Mouse (Mus musculus) limb, embryonic 14.5 days (tissue): ENCODE results near the gene Ccnjl. TPM values are rescaled to one million over a fixed set of nuclear protein-coding genes. Genes with fewer than 3 reads are reported as not detected.

Experiments used
- ATAC-seq: fragments of 200-750 bp; cut with Nextera tagmentation; 2 replicates; pipeline ENCODE4 v1.8.0; 2017; ENCODE audit warnings: low read depth, moderate number of reproducible peaks, moderate TSS enrichment; ENCODE audit not compliant: low FRiP score
- DNase-seq: peaks from one replicate; pipeline ENCODE4 v3.0.0-alpha.2; 2015; ENCODE audit warnings: low spot score
- H3K27ac ChIP-seq: fragments of 300-500 bp; sonication (generic); replicated peaks from 2 replicates; pipeline ENCODE4 v1.5.1; 2014; ENCODE audit warnings: low read depth, mild to moderate bottlenecking, low read length, moderate library complexity, mixed read lengths
- H3K27me3 ChIP-seq: fragments of 300-500 bp; sonication (generic); 2 replicates; pipeline ENCODE4 v1.6.1; 2014; ENCODE audit warnings: low read length, mixed read lengths; ENCODE audit not compliant: control insufficient read depth, insufficient read depth
- H3K36me3 ChIP-seq: fragments of 300-500 bp; sonication (generic); 2 replicates; pipeline ENCODE4 v1.6.1; 2014; ENCODE audit warnings: mild to moderate bottlenecking, low read length, moderate library complexity, mixed read lengths; ENCODE audit not compliant: control insufficient read depth, insufficient read depth
- H3K4me1 ChIP-seq: fragments of 300-500 bp; sonication (generic); 2 replicates; pipeline ENCODE4 v1.6.1; 2014; ENCODE audit warnings: antibody characterized with exemption, low read length, mixed read lengths; ENCODE audit not compliant: control insufficient read depth, insufficient read depth
- H3K4me2 ChIP-seq: fragments of 300-500 bp; sonication (generic); replicated peaks from 2 replicates; pipeline ENCODE4 v1.6.1; 2014; ENCODE audit warnings: low read depth, mild to moderate bottlenecking, low read length, moderate library complexity; ENCODE audit not compliant: severe bottlenecking
- H3K4me3 ChIP-seq: fragments of 300-500 bp; sonication (generic); replicated peaks from 2 replicates; pipeline ENCODE4 v1.5.1; 2014; ENCODE audit warnings: low read length
- H3K9ac ChIP-seq: fragments of 300-500 bp; sonication (generic); 2 replicates; pipeline ENCODE4 v1.6.1; 2014; ENCODE audit warnings: mild to moderate bottlenecking, low read depth, low read length, moderate library complexity; ENCODE audit not compliant: severe bottlenecking
- H3K9me3 ChIP-seq: fragments of 300-500 bp; sonication (generic); 2 replicates; pipeline ENCODE4 v1.6.1; 2016; ENCODE audit warnings: low read length; ENCODE audit not compliant: control insufficient read depth
- POLR2A ChIP-seq: fragments of 200-500 bp; IDR thresholded peaks from 2 replicates; pipeline ENCODE4 v1.8.0; 2012; ENCODE audit warnings: inconsistent platforms, mild to moderate bottlenecking, moderate library complexity, borderline replicate concordance; ENCODE audit not compliant: insufficient read depth, insufficient read length; ENCODE audit errors: extremely low read depth
- WGBS: fragments of 180-500 bp; shearing (Covaris S2); extraction: QIAGEN DNeasy Blood & Tissue Kit; methylation state at CpG from one replicate; pipeline ENCODE4 v1.1.7; 2014; 5-methylcytosine and 5-hydroxymethylcytosine counted together
- polyA plus RNA-seq, 2 experiments: library from polyadenylated mRNA; depleted of rRNA in 1 of 2; stranded (reverse) in 1 of 2; unstranded in 1 of 2; fragments of >200 nt; fragmentation: Nextera tagmentation in 1 of 2; extraction: Ambion mirVana in 1 of 2; gene quantifications; 2 replicates each; pipeline versions ENCODE4 v1.2.1 to v1.2.3; 2012 to 2014

Ccnjl gene
- polyA plus RNA-seq, 2 experiments = 5.1 to 7.7 TPM

GRCm38 (mm10) chr11:43539863-43540262 is 11.3 kb downstream of the Ccnjl start:
- ATAC-seq = no peak
- H3K27ac ChIP-seq = no peak overlapping the region

DNA sequence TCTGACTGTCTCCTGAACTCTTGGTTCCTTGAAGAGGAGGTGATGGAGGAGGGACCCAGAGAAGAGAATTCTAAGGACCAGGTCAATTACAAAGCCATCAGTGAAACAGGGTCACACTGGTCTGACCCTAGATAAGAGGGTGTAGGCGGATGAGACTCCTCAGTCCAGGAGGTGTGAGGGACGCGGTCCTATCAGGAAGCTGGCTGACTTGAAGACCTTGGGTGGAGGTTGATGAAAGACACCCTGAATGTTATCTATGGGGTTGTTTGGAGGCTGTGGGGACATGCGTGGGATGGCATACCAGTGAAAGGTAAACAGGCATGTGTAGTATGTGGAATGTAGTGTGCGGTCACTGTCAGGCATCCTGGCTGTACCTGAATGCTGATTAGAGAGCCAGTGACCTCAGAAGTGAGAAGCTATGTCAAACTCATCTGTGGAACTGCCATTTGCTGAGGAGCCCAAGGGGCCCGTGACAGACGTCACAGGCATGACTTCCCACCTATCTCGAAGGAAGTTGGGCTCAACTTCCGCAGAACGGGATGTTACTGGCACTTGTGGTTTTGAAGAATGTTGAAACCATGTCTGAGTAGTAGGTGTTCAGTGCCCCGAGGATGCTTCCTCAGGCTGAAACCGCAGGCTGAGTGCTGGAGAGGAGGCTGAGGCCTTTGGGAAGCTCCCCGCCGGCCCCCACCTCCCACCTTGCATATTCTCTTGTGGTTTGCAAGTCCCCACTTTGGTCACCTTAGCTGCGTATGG is 15.3 kb downstream of the Ccnjl start:
- Histone ChIP-seq H3K4me1 (peaks cover 12% of the 10 kb centered on the region), H3K4me2 (no peak overlapping the region), H3K27ac (no peak overlapping the region), H3K9ac (no peak overlapping the region), H3K4me3 (no peak overlapping the region), H3K9me3 (no peaks in the 10 kb centered on the region), H3K27me3 (no peaks in the 10 kb centered on the region), H3K36me3 (no peaks in the 10 kb centered on the region; the same call in 1 of the 2 replicates)
- WGBS = 88% methylated on average over 15 of the region's 15 CpGs
- DNase-seq (no peak), ATAC-seq (no peak)
- TF ChIP-seq POLR2A = no peak

More at GRCm38 (mm10) chr11:43539863-43540262, 11.3 kb downstream of the Ccnjl start:
- Histone ChIP-seq H3K4me3 (no peak overlapping the region), H3K36me3 (peaks cover 13% of the 10 kb centered on the region), H3K4me1 (peaks cover 3% of the 10 kb centered on the region; the same call in 1 of the 2 replicates), H3K27me3 (no peaks in the 10 kb centered on the region), H3K9ac (no peak overlapping the region), H3K4me2 (no peak overlapping the region), H3K9me3 (no peaks in the 10 kb centered on the region)
- DNase-seq = no peak
- TF ChIP-seq POLR2A = no peak
- 14% methylated on average over 6 of the region's 6 CpGs for WGBS

- peaks cover 11% of the 10 kb centered on the region for H3K4me1 ChIP-seq
- no peaks in the 10 kb centered on the region for H3K36me3 ChIP-seq
- no peaks in the 10 kb centered on the region for H3K9me3 ChIP-seq
- no peak overlapping the region for H3K9ac ChIP-seq
- no peaks in the 10 kb centered on the region for H3K27me3 ChIP-seq
- no peak overlapping the region for H3K4me2 ChIP-seq
- H3K27ac ChIP-seq = no peak overlapping the region
- ATAC-seq (no peak), DNase-seq (no peak)
- 83% methylated on average over 7 of the region's 7 CpGs for WGBS
- no peak for TF ChIP-seq POLR2A
- H3K4me3 ChIP-seq = no peak overlapping the region
These were observed 16.2 kb downstream of the Ccnjl start for GRCm38 (mm10) chr11:43544819-43545218.

- Histone ChIP-seq H3K27me3 (no peaks in the 10 kb centered on the region), H3K4me3 (no peak overlapping the region), H3K9ac (no peak overlapping the region), H3K4me2 (no peak overlapping the region), H3K27ac (no peak overlapping the region), H3K4me1 (peaks cover 9% of the 10 kb centered on the region), H3K9me3 (no peaks in the 10 kb centered on the region), H3K36me3 (no peaks in the 10 kb centered on the region)
- no peak for DNase-seq
- no peak for ATAC-seq
- 57% methylated on average over 16 of the region's 16 CpGs for WGBS
- TF ChIP-seq POLR2A = no peak
These were observed 17.4 kb downstream of the Ccnjl start for GRCm38 (mm10) chr11:43545873-43546475.

GRCm38 (mm10) chr11:43546678-43547077 is 18.1 kb downstream of the Ccnjl start:
- H3K9ac ChIP-seq = no peak overlapping the region
- WGBS = 84% methylated on average over 4 of the region's 4 CpGs
- no peak for TF ChIP-seq POLR2A
- no peak overlapping the region for H3K4me2 ChIP-seq
- H3K36me3 ChIP-seq = no peaks in the 10 kb centered on the region
- DNase-seq (no peak), ATAC-seq (no peak)
- no peak overlapping the region for H3K27ac ChIP-seq
- no peaks in the 10 kb centered on the region for H3K27me3 ChIP-seq
- H3K9me3 ChIP-seq = no peaks in the 10 kb centered on the region
- peaks cover 9% of the 10 kb centered on the region for H3K4me1 ChIP-seq
- H3K4me3 ChIP-seq = no peak overlapping the region
